Mouse (Mus musculus): ENCODE measurements around the gene Cisd3. TPM values are rescaled to one million over a fixed set of nuclear protein-coding genes. Genes with fewer than 3 reads are reported as not detected.

The Cisd3 gene
- polyA plus RNA-seq, 1 experiment from 2014 or later, result 11.6 TPM

Small RNAs within 50 kb of the gene (microRNA-seq; reads per million reads assigned to microRNA genes)
- 0.73 reads per million for gene Gm24158
- 0.54 reads per million for gene Mir6927

Other genes starting within 250 kb of the Cisd3 start
- 1.1 and 1.4 TPM in 2 replicates for gene 4933428G20Rik, start 185.5 kb upstream of the Cisd3 start, polyA plus RNA-seq (2016; fragmentation: Nextera tagmentation; extraction: Ambion mirVana)
- gene Srcin1, start 109.6 kb upstream of the Cisd3 start, polyA plus RNA-seq (2016; fragmentation: Nextera tagmentation; extraction: Ambion mirVana), result 1.00 and 1.3 TPM in 2 replicates
- 15.3 and 16.4 TPM in 2 replicates for gene Epop, start 56.1 kb upstream of the Cisd3 start, polyA plus RNA-seq (2016; fragmentation: Nextera tagmentation; extraction: Ambion mirVana)
- 3.2 and 3.4 TPM in 2 replicates for gene Mllt6, start 22.4 kb upstream of the Cisd3 start, polyA plus RNA-seq (2016; fragmentation: Nextera tagmentation; extraction: Ambion mirVana)
- 20.6 and 21.6 TPM in 2 replicates for gene Pcgf2, start 14.7 kb downstream of the Cisd3 start, polyA plus RNA-seq (2016; fragmentation: Nextera tagmentation; extraction: Ambion mirVana)
- gene Psmb3, start 17.6 kb downstream of the Cisd3 start, polyA plus RNA-seq (2016; fragmentation: Nextera tagmentation; extraction: Ambion mirVana), result 447 and 479 TPM in 2 replicates
- 2.6 and 3.0 TPM in 2 replicates for gene Pip4k2b, start 58.9 kb downstream of the Cisd3 start, polyA plus RNA-seq (2016; fragmentation: Nextera tagmentation; extraction: Ambion mirVana)
- gene Cwc25, start 80.7 kb downstream of the Cisd3 start, polyA plus RNA-seq (2016; fragmentation: Nextera tagmentation; extraction: Ambion mirVana), result 23.1 and 24.8 TPM in 2 replicates
- 0.39 TPM in 1 of 2 replicates, not detected in the other for gene 1700001P01Rik, start 90.1 kb downstream of the Cisd3 start, polyA plus RNA-seq (2016; fragmentation: Nextera tagmentation; extraction: Ambion mirVana)
- 474 and 481 TPM in 2 replicates for gene Rpl23, start 96.6 kb downstream of the Cisd3 start, polyA plus RNA-seq (2016; fragmentation: Nextera tagmentation; extraction: Ambion mirVana)
- gene Lasp1, start 113.2 kb downstream of the Cisd3 start, polyA plus RNA-seq (2016; fragmentation: Nextera tagmentation; extraction: Ambion mirVana), result 117 and 125 TPM in 2 replicates
- 11.3 and 12.4 TPM in 2 replicates for gene B230217C12Rik, start 155.0 kb downstream of the Cisd3 start, polyA plus RNA-seq (2016; fragmentation: Nextera tagmentation; extraction: Ambion mirVana)
- gene Fbxo47, start 198.3 kb downstream of the Cisd3 start, polyA plus RNA-seq (2016; fragmentation: Nextera tagmentation; extraction: Ambion mirVana), result 0.50 and 0.51 TPM in 2 replicates

Data from embryonic facial prominence, embryonic 12.5 days (tissue).